12 mouse cellular contexts compared by ENCODE assay signal in the genomic region with DNA sequence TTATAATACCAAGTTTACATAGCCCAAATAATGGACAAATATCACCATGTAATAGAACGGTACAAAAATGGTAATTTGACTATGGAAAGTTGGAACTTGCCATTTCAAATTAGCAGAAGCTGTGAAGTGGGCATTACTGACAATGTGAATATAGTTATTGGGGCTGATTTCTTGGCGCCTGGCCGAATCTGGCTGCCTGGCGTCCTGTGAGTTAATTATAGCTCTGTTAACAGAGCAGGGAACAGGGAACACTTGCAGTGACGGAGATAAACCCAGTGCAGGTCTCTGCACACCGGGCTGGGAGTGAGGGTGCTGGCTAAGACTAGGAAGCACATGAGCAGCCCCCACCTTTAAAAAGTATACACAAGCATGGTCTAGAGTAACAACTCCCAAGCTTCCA.
DNase-seq lines count a peak whose midpoint lies in the region; ATAC-seq and TF ChIP-seq lines count a peak whose summit lies in the region.
"Had no signal": no experiment of that assay in that cellular context is flagged by ENCODE, and none has a peak within 500 bp of the region (broad histone marks: within the 10 kb centered on the region; RNA-seq: fewer than 3 reads in every experiment).

No protein-coding gene starts in this region.

- ATAC-seq in heart, embryonic 14.5 days (ENCODE audit: insufficient number of reproducible peaks, insufficient read depth, low FRiP score, low read depth) = no peak
- no peak for ATAC-seq in liver, embryonic 11.5 days (replicated peaks; ENCODE audit: low FRiP score)
- ATAC-seq: CD4-positive, CD25-positive, alpha-beta regulatory T cell, adult 4 months had no signal

- no peak for TF ChIP-seq POLR2A in brain, embryonic 14.5 days (IDR thresholded peaks at IDR 0.05; ENCODE audit: borderline replicate concordance, extremely low read depth, insufficient read depth, insufficient read length, poor library complexity, severe bottlenecking)

- H3K36me3 ChIP-seq in heart, embryonic 14.5 days (ENCODE audit: control insufficient read depth, insufficient read depth, low read length) = no peaks in the 10 kb centered on the region
- no peaks in the 10 kb centered on the region for H3K36me3 ChIP-seq in liver, embryonic 11.5 days (ENCODE audit: control insufficient read depth, insufficient read depth, low read length)
- peaks cover 8% of the 10 kb centered on the region; the same call in 1 of the 2 replicates for H3K36me3 ChIP-seq in limb, embryonic 10.5 days
- H3K36me3 ChIP-seq: embryonic facial prominence, embryonic 15.5 days had no signal

- no peak overlapping the region for H3K4me3 ChIP-seq in heart, embryonic 14.5 days (ENCODE audit: control insufficient read depth in 1 of 2, insufficient read depth in 1 of 2, low read depth in 1 of 2, low read length in 2 of 2)
- H3K4me3 ChIP-seq in liver, embryonic 11.5 days (ENCODE audit: low read depth, low read length) = no peak overlapping the region
- H3K4me3 ChIP-seq in limb, embryonic 10.5 days = no peak overlapping the region
- H3K4me3 ChIP-seq: embryonic facial prominence, embryonic 15.5 days had no signal

- no peaks in the 10 kb centered on the region for H3K9me3 ChIP-seq in heart, embryonic 14.5 days (ENCODE audit: control insufficient read depth, low read length)
- H3K9me3 ChIP-seq in liver, embryonic 11.5 days (ENCODE audit: control insufficient read depth, low read length) = no peaks in the 10 kb centered on the region
- H3K9me3 ChIP-seq in limb, embryonic 10.5 days (replicated peaks) = no peaks in the 10 kb centered on the region
- H3K9me3 ChIP-seq: embryonic facial prominence, embryonic 15.5 days had no signal

- H3K27ac ChIP-seq in heart, embryonic 14.5 days (replicated peaks in 1 of 2; ENCODE audit: control insufficient read depth in 1 of 2, insufficient read depth in 1 of 2, low read depth in 2 of 2, low read length in 2 of 2) = peak overlapping the region; percentile 84 to 90
- no peak overlapping the region for H3K27ac ChIP-seq in liver, embryonic 11.5 days (ENCODE audit: low read depth, low read length)
- no peak overlapping the region for H3K27ac ChIP-seq in limb, embryonic 10.5 days
- H3K27ac ChIP-seq: embryonic facial prominence, embryonic 15.5 days had no signal

- DNase-seq in kidney, postnatal 10 days = peak; percentile 48
- DNase-seq in kidney, adult 11 months = no peak
- DNase-seq in brain, embryonic 14.5 days (ENCODE audit: low read depth) = peak; percentile 64
- DNase-seq in cerebellum, postnatal 36 days = peak; percentile 65 to 72
- no peak for DNase-seq in adipocyte (ENCODE audit: low spot score)
- DNase-seq in liver, embryonic 11.5 days (ENCODE audit: low spot score) = no peak
- DNase-seq in limb, embryonic 10.5 days (ENCODE audit: low spot score) = no peak
- DNase-seq: lung, postnatal 10 days; thymus, adult 18-20 months had no signal

- TF ChIP-seq CTCF in brain, embryonic 14.5 days (IDR thresholded peaks at IDR 0.05; ENCODE audit: borderline replicate concordance, extremely low read depth, insufficient read depth, insufficient read length) = no peak

- peaks cover 58 to 88% of the 10 kb centered on the region in 2 experiments for H3K4me1 ChIP-seq in heart, embryonic 14.5 days (ENCODE audit: control insufficient read depth in 2 of 2, insufficient read depth in 2 of 2, low read length in 2 of 2)
- peaks cover 38% of the 10 kb centered on the region for H3K4me1 ChIP-seq in liver, embryonic 11.5 days (replicated peaks; ENCODE audit: control insufficient read depth, insufficient read depth, low read length)
- peaks cover 58% of the 10 kb centered on the region for H3K4me1 ChIP-seq in limb, embryonic 10.5 days

- peak overlapping the region; percentile 41 for H3K4me2 ChIP-seq in heart, embryonic 14.5 days (ENCODE audit: low read length)
- H3K4me2 ChIP-seq in liver, embryonic 11.5 days = no peak overlapping the region
- H3K4me2 ChIP-seq: embryonic facial prominence, embryonic 15.5 days had no signal

- no peaks in the 10 kb centered on the region for H3K27me3 ChIP-seq in heart, embryonic 14.5 days (ENCODE audit: control insufficient read depth, insufficient read depth, low read length)
- H3K27me3 ChIP-seq in liver, embryonic 11.5 days (replicated peaks; ENCODE audit: control insufficient read depth, insufficient read depth, low read length) = no peaks in the 10 kb centered on the region
- no peaks in the 10 kb centered on the region for H3K27me3 ChIP-seq in limb, embryonic 10.5 days (ENCODE audit: low read depth, poor library complexity, severe bottlenecking)
- H3K27me3 ChIP-seq: embryonic facial prominence, embryonic 15.5 days had no signal

- WGBS in heart, embryonic 14.5 days = 11% methylated on average over 6 of the region's 6 CpGs
- WGBS in liver, embryonic 11.5 days = 71% methylated on average over 6 of the region's 6 CpGs
- WGBS in limb, embryonic 10.5 days = 75% methylated on average over 6 of the region's 6 CpGs

- peak overlapping the region; percentile 35; the same call in 1 of the 2 replicates for H3K9ac ChIP-seq in heart, embryonic 14.5 days (ENCODE audit: low read length)
- H3K9ac ChIP-seq in liver, embryonic 11.5 days (ENCODE audit: low read depth, low read length) = no peak overlapping the region
- H3K9ac ChIP-seq: embryonic facial prominence, embryonic 15.5 days had no signal

Comparison
In these comparisons a context has a peak if more than half of its experiments do, and no peak if none do; other contexts are left out.
1. DNase-seq: peak in kidney, postnatal 10 days (single experiment), brain, embryonic 14.5 days (single experiment) and cerebellum, postnatal 36 days (2 of 2); none in kidney, adult 11 months (single experiment), adipocyte (single experiment), liver, embryonic 11.5 days (single experiment) and limb, embryonic 10.5 days (single experiment).
2. H3K27ac ChIP-seq: peak in heart, embryonic 14.5 days (2 of 2); none in liver, embryonic 11.5 days (single experiment) and limb, embryonic 10.5 days (single experiment).